Mouse (Mus musculus) C2C12 (cell line): Measurements from ENCODE around the gene Snx29. TPM values are rescaled to one million over a fixed set of nuclear protein-coding genes. Genes with fewer than 3 reads are reported as not detected.

Source experiments
- H3K27me3 ChIP-seq: one replicate; pipeline ENCODE4 v1.6.1; 2011; ENCODE audit not compliant: control insufficient read depth, insufficient read depth, insufficient read length
- H3K36me3 ChIP-seq: one replicate; pipeline ENCODE4 v1.6.1; 2011; ENCODE audit not compliant: control insufficient read depth, insufficient read depth
- H3K4me3 ChIP-seq: one replicate; pipeline ENCODE4 v1.5.1; 2011; ENCODE audit warnings: mild to moderate bottlenecking, control low read depth; ENCODE audit not compliant: poor library complexity, insufficient read depth, severe bottlenecking
- H3K79me2 ChIP-seq: one replicate; pipeline ENCODE4 v1.6.1; 2011; ENCODE audit not compliant: control insufficient read depth, insufficient read depth
- H3K79me3 ChIP-seq: one replicate; pipeline ENCODE4 v1.6.1; 2011; ENCODE audit warnings: low read depth, control low read depth
- H3ac ChIP-seq: one replicate; pipeline ENCODE3; 2011; ENCODE audit warnings: low read depth; ENCODE audit not compliant: control insufficient read depth, insufficient read length
- CEBPB ChIP-seq: IDR thresholded peaks from one replicate; pipeline ENCODE4 v1.6.1; 2011; ENCODE audit warnings: low read depth, mild to moderate bottlenecking, control low read depth, moderate library complexity
- CTCF ChIP-seq: IDR thresholded peaks from one replicate; pipeline ENCODE4 v1.5.1; 2011; ENCODE audit not compliant: control insufficient read depth, insufficient read depth, insufficient read length
- FOSL1 ChIP-seq: IDR thresholded peaks from one replicate; pipeline ENCODE4 v1.8.0; 2011; ENCODE audit warnings: mild to moderate bottlenecking, low read length; ENCODE audit not compliant: poor library complexity, insufficient read depth, severe bottlenecking
- MAX ChIP-seq: IDR thresholded peaks from one replicate; pipeline ENCODE4 v1.6.1; 2011; ENCODE audit warnings: mild to moderate bottlenecking, control low read depth
- MYOD1 ChIP-seq: IDR thresholded peaks from one replicate; pipeline ENCODE4 v1.6.1; 2011; ENCODE audit warnings: low read depth; ENCODE audit not compliant: control insufficient read depth, insufficient read length
- MYOG ChIP-seq: IDR thresholded peaks from one replicate; pipeline ENCODE4 v1.6.1; 2011; ENCODE audit not compliant: control insufficient read depth, insufficient read length; ENCODE audit errors: extremely low read depth
- USF1 ChIP-seq: IDR thresholded peaks from one replicate; pipeline ENCODE4 v1.6.1; 2011; ENCODE audit warnings: low read depth, mild to moderate bottlenecking, control low read depth, moderate library complexity
- polyA plus RNA-seq: library from polyadenylated mRNA; unstranded; fragments of >200 nt; fragmentation: generic; extraction: Trizol; gene quantifications from one replicate; pipeline ENCODE4 v1.2.1, GENCODE M21; 2012; ENCODE audit warnings: missing spikeins

The Snx29 gene
- polyA plus RNA-seq, 1 experiment, result 0.62 TPM

- no peak overlapping the region for H3K4me3 ChIP-seq
- H3K27me3 ChIP-seq, result no peaks in the 10 kb centered on the region
- TF ChIP-seq MYOD1 (no peak), USF1 (no peak), CTCF (no peak), FOSL1 (no peak), MAX (no peak)
- no peaks in the 10 kb centered on the region for H3K36me3 ChIP-seq
- no peaks in the 10 kb centered on the region for H3K79me2 ChIP-seq
- H3K79me3 ChIP-seq, result no peaks in the 10 kb centered on the region
- no peak overlapping the region for H3ac ChIP-seq
Observed at GRCm38 (mm10) chr16:11713265-11713865, 390.7 kb downstream of the Snx29 start.

- Histone ChIP-seq H3ac (no peak overlapping the region), H3K79me3 (no peaks in the 10 kb centered on the region), H3K4me3 (no peak overlapping the region), H3K79me2 (no peaks in the 10 kb centered on the region), H3K36me3 (no peaks in the 10 kb centered on the region), H3K27me3 (no peaks in the 10 kb centered on the region)
- TF ChIP-seq USF1 (no peak), FOSL1 (no peak), MYOG (no peak), MYOD1 (no peak), CEBPB (no peak)
Observed at GRCm38 (mm10) chr16:11716932-11717331, 394.2 kb downstream of the Snx29 start.

- H3K27me3 ChIP-seq, result no peaks in the 10 kb centered on the region
- H3K4me3 ChIP-seq, result no peak overlapping the region
- no peaks in the 10 kb centered on the region for H3K79me3 ChIP-seq
- no peak overlapping the region for H3ac ChIP-seq
- H3K36me3 ChIP-seq, result no peaks in the 10 kb centered on the region
- TF ChIP-seq CTCF, result no peak
- H3K79me2 ChIP-seq, result no peaks in the 10 kb centered on the region
Observed at GRCm38 (mm10) chr16:11725901-11726300, 403.2 kb downstream of the Snx29 start.

GRCm38 (mm10) chr16:11727331-11727730, 404.6 kb downstream of the Snx29 start:
- H3K36me3 ChIP-seq, result no peaks in the 10 kb centered on the region
- H3K79me2 ChIP-seq, result no peaks in the 10 kb centered on the region
- H3ac ChIP-seq, result no peak overlapping the region
- H3K4me3 ChIP-seq, result no peak overlapping the region
- no peak for TF ChIP-seq CTCF
- no peak for TF ChIP-seq CEBPB
- TF ChIP-seq USF1, result no peak
- TF ChIP-seq MAX, result no peak
- H3K79me3 ChIP-seq, result no peaks in the 10 kb centered on the region
- no peaks in the 10 kb centered on the region for H3K27me3 ChIP-seq

- no peak for TF ChIP-seq MYOG
- TF ChIP-seq CTCF, result no peak
- Histone ChIP-seq H3K36me3 (no peaks in the 10 kb centered on the region), H3K79me3 (no peaks in the 10 kb centered on the region), H3K4me3 (no peak overlapping the region), H3K27me3 (no peaks in the 10 kb centered on the region), H3K79me2 (no peaks in the 10 kb centered on the region), H3ac (no peak overlapping the region)
Observed at GRCm38 (mm10) chr16:11728131-11728530, 405.4 kb downstream of the Snx29 start.

- no peaks in the 10 kb centered on the region for H3K79me3 ChIP-seq
- no peaks in the 10 kb centered on the region for H3K79me2 ChIP-seq
- no peak overlapping the region for H3K4me3 ChIP-seq
- no peaks in the 10 kb centered on the region for H3K27me3 ChIP-seq
- TF ChIP-seq USF1, result no peak
- TF ChIP-seq CEBPB, result no peak
- no peak for TF ChIP-seq MYOG
- no peak for TF ChIP-seq CTCF
- TF ChIP-seq FOSL1, result no peak
- TF ChIP-seq MYOD1, result no peak
- TF ChIP-seq MAX, result no peak
- no peaks in the 10 kb centered on the region for H3K36me3 ChIP-seq
- H3ac ChIP-seq, result no peak overlapping the region
Observed at GRCm38 (mm10) chr16:11728627-11729026, 405.9 kb downstream of the Snx29 start.

GRCm38 (mm10) chr16:11729111-11729510, 406.4 kb downstream of the Snx29 start:
- Histone ChIP-seq H3K4me3 (no peak overlapping the region), H3K79me2 (no peaks in the 10 kb centered on the region), H3ac (no peak overlapping the region), H3K36me3 (no peaks in the 10 kb centered on the region), H3K79me3 (no peaks in the 10 kb centered on the region), H3K27me3 (no peaks in the 10 kb centered on the region)
- TF ChIP-seq CEBPB, result no peak
- peak; percentile 32 for TF ChIP-seq USF1
- no peak for TF ChIP-seq MAX
- no peak for TF ChIP-seq FOSL1
- TF ChIP-seq MYOD1, result no peak
